8 mouse cellular contexts compared by ENCODE assay signal in genomic region chr9:37530031-37530887, GRCm38 (mm10). TPM values are rescaled to one million over a fixed set of nuclear protein-coding genes. Genes with fewer than 3 reads are reported as not detected.
A peak's percentile ranks its signal among the peaks of the same experiment; 100 is the strongest.
DNase-seq lines count a peak whose midpoint lies in the region; ATAC-seq and TF ChIP-seq lines count a peak whose summit lies in the region.

No protein-coding gene starts in this region.

- POLR2A ChIA-PET in Patski (lab: Charles Lee): interaction anchor here (0.7 kb wide), 1 partner anchor 41 kb away, joined by 3 read pairs; the partner anchor contains the start of gene Msantd2

- H3K9ac ChIP-seq in lung, embryonic 16.5 days (ENCODE audit: low read length): peak overlapping the region; percentile 65

- peak; percentile 60 to 67 for DNase-seq in B cell, adult 2 months
- no peak for DNase-seq in Patski (ENCODE audit: low read depth, low spot score)
- peak; percentile 51 for DNase-seq in embryo, embryonic 10.5 days (ENCODE audit: low spot score)
- DNase-seq in heart, embryonic 10.5 days (ENCODE audit: low spot score): peak; percentile 86
- peak; percentile 73 to 80 for DNase-seq in kidney, adult 8-10 months
- DNase-seq in skeletal muscle tissue, adult 2 months (ENCODE audit: low read depth, low spot score): peak; percentile 52
- no peak for DNase-seq in frontal cortex, postnatal 25 days (ENCODE audit: low spot score in 2 of 2)

- peak overlapping the region; percentile 82 for H3K27ac ChIP-seq in heart, embryonic 10.5 days
- peak overlapping the region; percentile 95 for H3K27ac ChIP-seq in lung, embryonic 16.5 days (ENCODE audit: low read length)

- H3K27me3 ChIP-seq in Patski: no peaks in the 10 kb centered on the region
- peaks cover 71% of the 10 kb centered on the region for H3K27me3 ChIP-seq in heart, embryonic 10.5 days (ENCODE audit: insufficient read depth, poor library complexity, severe bottlenecking)
- H3K27me3 ChIP-seq in lung, embryonic 16.5 days (ENCODE audit: control insufficient read depth, insufficient read depth, low read depth, low read length): peaks cover 7% of the 10 kb centered on the region; the same call in 1 of the 2 replicates

- peaks cover 5% of the 10 kb centered on the region; the same call in 1 of the 2 replicates for H3K36me3 ChIP-seq in heart, embryonic 10.5 days
- H3K36me3 ChIP-seq in lung, embryonic 16.5 days (ENCODE audit: control insufficient read depth, insufficient read depth, low read length): peaks cover 9% of the 10 kb centered on the region

- H3K4me3 ChIP-seq in heart, embryonic 10.5 days: peak overlapping the region; percentile 61
- peak overlapping the region; percentile 53 for H3K4me3 ChIP-seq in lung, embryonic 16.5 days (ENCODE audit: low read length)

- in situ Hi-C loops in Patski (cut with MboI; ENCODE audit: low pct_unique_long_range_greater_than_20kb): no loop called here

- ATAC-seq in Patski: peak; percentile 6
- ATAC-seq in lung, embryonic 16.5 days (ENCODE audit: low read depth): peak; percentile 60

- no peak for TF ChIP-seq CTCF in Patski (IDR thresholded peaks at IDR 0.05)

- no peaks in the 10 kb centered on the region for H3K9me3 ChIP-seq in heart, embryonic 10.5 days
- H3K9me3 ChIP-seq in lung, embryonic 16.5 days (ENCODE audit: control insufficient read depth, low read length): no peaks in the 10 kb centered on the region

- WGBS in heart, embryonic 10.5 days: under 1% methylated on average over 32 of the region's 32 CpGs
- WGBS in lung, embryonic 16.5 days: 4% methylated on average over 32 of the region's 32 CpGs

- H3K4me2 ChIP-seq in lung, embryonic 16.5 days (ENCODE audit: low read depth, low read length): peak overlapping the region; percentile 69

- CTCF ChIA-PET in Patski (lab: Charles Lee): interaction anchor here (1.2 to 2.6 kb wide), 4 partner anchors 14 to 67 kb away, joined by 3 to 11 read pairs (median 4); no protein-coding TSS in a partner anchor

- H3K4me1 ChIP-seq in heart, embryonic 10.5 days: peaks cover 46% of the 10 kb centered on the region
- peaks cover 47% of the 10 kb centered on the region for H3K4me1 ChIP-seq in lung, embryonic 16.5 days (replicated peaks; ENCODE audit: control insufficient read depth, insufficient read depth, low read length)

RNA-seq across cellular contexts. Expression of gene Esam, which starts 2.4 kb away (rescaled TPM):
- polyA plus RNA-seq in Patski (2021): 83.1 TPM
- polyA plus RNA-seq in heart, embryonic 10.5 days (2016; fragmentation: Nextera tagmentation; extraction: Ambion mirVana): 43.7 and 52.2 TPM in 2 replicates
- polyA plus RNA-seq in lung, embryonic 16.5 days (2015; fragmentation: Nextera tagmentation; extraction: Ambion mirVana): 184 and 194 TPM in 2 replicates

RNA-seq across cellular contexts. Expression of gene Vsig2, which starts 8.8 kb away (rescaled TPM):
- polyA plus RNA-seq in Patski (2021): 1.8 TPM
- 0.75 and 0.77 TPM in 2 replicates for polyA plus RNA-seq in heart, embryonic 10.5 days (2016; fragmentation: Nextera tagmentation; extraction: Ambion mirVana)
- 40.2 and 46.8 TPM in 2 replicates for polyA plus RNA-seq in lung, embryonic 16.5 days (2015; fragmentation: Nextera tagmentation; extraction: Ambion mirVana)

RNA-seq across cellular contexts. Expression of gene Nrgn, which starts 22.4 kb away (rescaled TPM):
- polyA plus RNA-seq in Patski (2021): 0.21 TPM
- 4.4 and 5.7 TPM in 2 replicates for polyA plus RNA-seq in heart, embryonic 10.5 days (2016; fragmentation: Nextera tagmentation; extraction: Ambion mirVana)
- 4.7 and 9.0 TPM in 2 replicates for polyA plus RNA-seq in lung, embryonic 16.5 days (2015; fragmentation: Nextera tagmentation; extraction: Ambion mirVana)

RNA-seq across cellular contexts. Expression of gene Siae, which starts 25.2 kb away (rescaled TPM):
- 26.7 TPM for polyA plus RNA-seq in Patski (2021)
- polyA plus RNA-seq in heart, embryonic 10.5 days (2016; fragmentation: Nextera tagmentation; extraction: Ambion mirVana): 7.6 and 10.0 TPM in 2 replicates
- 14.9 and 15.3 TPM in 2 replicates for polyA plus RNA-seq in lung, embryonic 16.5 days (2015; fragmentation: Nextera tagmentation; extraction: Ambion mirVana)

RNA-seq across cellular contexts. Expression of gene Msantd2, which starts 41.1 kb away (rescaled TPM):
- 33.1 TPM for polyA plus RNA-seq in Patski (2021)
- polyA plus RNA-seq in heart, embryonic 10.5 days (2016; fragmentation: Nextera tagmentation; extraction: Ambion mirVana): 17.9 and 23.8 TPM in 2 replicates
- 22.0 and 25.0 TPM in 2 replicates for polyA plus RNA-seq in lung, embryonic 16.5 days (2015; fragmentation: Nextera tagmentation; extraction: Ambion mirVana)

Comparison
In these comparisons a context has a peak if more than half of its experiments do, and no peak if none do; other contexts are left out.
1. DNase-seq: peak in B cell, adult 2 months (2 of 2), embryo, embryonic 10.5 days (single experiment), heart, embryonic 10.5 days (single experiment), kidney, adult 8-10 months (2 of 2) and skeletal muscle tissue, adult 2 months (single experiment); none in Patski (single experiment) and frontal cortex, postnatal 25 days (0 of 2).
2. RNA of gene Vsig2, which starts 8.8 kb away (polyA plus RNA-seq): 40.2 to 46.8 TPM in lung, embryonic 16.5 days; 1.8 TPM in Patski (single experiment) and 0.75 to 0.77 TPM in heart, embryonic 10.5 days; every median in the first group is over 10 times any median in the second.